Mouse (Mus musculus) forebrain, embryonic 14.5 days (tissue): ENCODE data around the gene Magoh. TPM values are rescaled to one million over a fixed set of nuclear protein-coding genes. Genes with fewer than 3 reads are reported as not detected.

Experiments
- ATAC-seq: fragments of 200-750 bp; cut with Nextera tagmentation; 2 replicates; pipeline ENCODE4 v1.8.0; 2017; ENCODE audit warnings: mild to moderate bottlenecking, moderate library complexity
- DNase-seq: peaks from one replicate; pipeline ENCODE4 v3.0.0-alpha.2; 2015; ENCODE audit warnings: low spot score
- H3K27ac ChIP-seq: fragments of 300-500 bp; sonication (generic); 2 replicates; pipeline ENCODE4 v1.5.1; 2014; ENCODE audit warnings: low read depth, mild to moderate bottlenecking, control low read depth, low read length, moderate library complexity
- H3K27me3 ChIP-seq: fragments of 300-500 bp; sonication (generic); replicated peaks from 2 replicates; pipeline ENCODE4 v1.6.1; 2014; ENCODE audit warnings: low read length, control low read depth, mixed read lengths; ENCODE audit not compliant: control insufficient read depth, insufficient read depth
- H3K36me3 ChIP-seq: fragments of 300-500 bp; sonication (generic); 2 replicates; pipeline ENCODE4 v1.6.1; 2014; ENCODE audit warnings: low read length, control low read depth; ENCODE audit not compliant: control insufficient read depth, insufficient read depth
- H3K4me1 ChIP-seq: fragments of 300-500 bp; sonication (generic); 2 replicates; pipeline ENCODE4 v1.6.1; 2014; ENCODE audit warnings: antibody characterized with exemption, low read length, control low read depth; ENCODE audit not compliant: control insufficient read depth, insufficient read depth
- H3K4me2 ChIP-seq: fragments of 300-500 bp; sonication (generic); 2 replicates; pipeline ENCODE4 v1.6.1; 2014; ENCODE audit warnings: mild to moderate bottlenecking, control low read depth, low read length
- H3K4me3 ChIP-seq: fragments of 300-500 bp; sonication (generic); 2 replicates; pipeline ENCODE4 v1.5.1; 2014; ENCODE audit warnings: low read depth, low read length, control low read depth
- H3K9ac ChIP-seq: fragments of 300-500 bp; sonication (generic); 2 replicates; pipeline ENCODE4 v1.6.1; 2014; ENCODE audit warnings: mild to moderate bottlenecking, low read length, control low read depth, moderate library complexity
- H3K9me3 ChIP-seq: fragments of 300-500 bp; sonication (generic); replicated peaks from 2 replicates; pipeline ENCODE4 v1.6.1; 2016; ENCODE audit warnings: low read length, control low read depth, mixed read lengths; ENCODE audit not compliant: control insufficient read depth
- WGBS: fragments of 180-500 bp; shearing (Covaris S2); extraction: QIAGEN DNeasy Blood & Tissue Kit; methylation state at CpG from one replicate; pipeline ENCODE4 v1.1.7; 2014; 5-methylcytosine and 5-hydroxymethylcytosine counted together
- polyA plus RNA-seq: library from polyadenylated mRNA; unstranded; fragments of >200 nt; fragmentation: Nextera tagmentation; extraction: Ambion mirVana; gene quantifications from 2 replicates; pipeline ENCODE4 v1.2.1, GENCODE M21; 2014

Gene Magoh
- polyA plus RNA-seq, 1 experiment from 2014 or later = 175 TPM

DNA sequence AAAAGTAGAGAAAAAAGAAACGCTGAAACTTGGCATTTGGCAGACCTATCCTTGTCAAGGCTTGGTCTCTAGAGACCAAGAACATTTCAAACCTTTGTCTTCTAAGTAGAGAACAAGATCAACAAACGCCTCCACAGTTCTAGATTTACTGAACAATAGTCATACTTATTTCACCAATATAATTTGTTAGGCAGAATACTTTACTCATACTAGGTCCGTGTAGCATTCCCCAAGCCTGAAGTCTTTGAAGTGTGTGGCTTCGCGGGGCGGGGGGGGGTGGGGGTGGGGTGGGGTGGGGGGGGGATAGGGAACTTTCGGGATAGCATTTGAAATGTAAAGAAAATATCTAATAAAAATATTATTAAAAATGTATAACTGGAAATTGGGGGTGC lies 44.2 kb downstream of the Magoh start:
- DNase-seq = no peak
- no peak for ATAC-seq
- Histone ChIP-seq H3K27ac (no peak overlapping the region), H3K4me3 (peak overlapping the region; percentile 66), H3K4me2 (peak overlapping the region; percentile 81), H3K4me1 (peaks cover 6% of the 10 kb centered on the region; the same call in 1 of the 2 replicates), H3K9me3 (no peaks in the 10 kb centered on the region), H3K27me3 (no peaks in the 10 kb centered on the region), H3K9ac (peak overlapping the region; percentile 78; the same call in 1 of the 2 replicates), H3K36me3 (no peaks in the 10 kb centered on the region)
- WGBS = 52% methylated on average over 7 of the region's 7 CpGs

DNA sequence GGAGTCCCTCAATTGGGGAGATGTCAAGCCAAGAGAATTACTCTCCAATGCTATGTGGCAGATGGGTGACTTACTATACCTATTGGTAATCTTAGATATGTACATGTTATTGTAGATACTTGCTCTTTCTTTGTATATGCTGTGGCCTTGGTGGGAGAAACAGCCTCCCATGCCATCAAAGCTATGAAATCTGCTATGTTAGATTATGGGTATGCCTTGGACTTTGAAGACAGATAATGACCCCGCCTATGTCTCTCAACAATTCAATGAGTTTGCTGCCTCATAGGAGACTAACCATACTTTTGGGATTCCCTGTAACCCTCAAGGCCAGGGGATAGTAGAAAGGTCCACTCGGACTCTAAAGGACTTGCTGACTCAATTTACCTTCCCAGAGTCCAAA lies 48.7 kb downstream of the Magoh start:
- Histone ChIP-seq H3K36me3 (no peaks in the 10 kb centered on the region), H3K9ac (no peak overlapping the region), H3K9me3 (no peaks in the 10 kb centered on the region), H3K4me1 (no peaks in the 10 kb centered on the region), H3K27ac (no peak overlapping the region), H3K27me3 (no peaks in the 10 kb centered on the region), H3K4me2 (no peak overlapping the region), H3K4me3 (no peak overlapping the region)
- DNase-seq (no peak), ATAC-seq (no peak)
- WGBS = 63% methylated on average over 2 of the region's 2 CpGs

DNA sequence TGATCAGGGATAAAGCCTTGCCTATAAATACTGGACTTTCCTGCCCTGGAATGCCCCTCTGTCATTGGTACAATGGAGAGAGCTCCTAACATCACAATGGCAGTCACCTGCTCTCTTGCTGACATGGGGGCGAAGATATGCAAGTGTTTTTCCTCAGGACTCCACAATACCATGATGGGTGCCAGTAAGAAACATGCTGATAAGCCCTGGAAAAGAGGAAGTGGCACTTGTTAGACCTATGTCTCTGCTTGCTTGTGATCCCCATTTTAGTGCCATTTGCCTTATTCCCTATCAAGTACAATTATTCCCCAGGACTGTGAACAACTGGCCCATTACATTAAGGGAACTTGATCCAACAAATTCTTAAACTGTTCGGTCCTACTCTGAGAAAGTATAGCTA lies 49.2 kb downstream of the Magoh start:
- Histone ChIP-seq H3K9ac (no peak overlapping the region), H3K27ac (no peak overlapping the region), H3K4me1 (no peaks in the 10 kb centered on the region), H3K27me3 (no peaks in the 10 kb centered on the region), H3K36me3 (no peaks in the 10 kb centered on the region), H3K4me3 (no peak overlapping the region), H3K4me2 (no peak overlapping the region), H3K9me3 (no peaks in the 10 kb centered on the region)
- 77% methylated on average over 2 of the region's 2 CpGs for WGBS
- DNase-seq (no peak), ATAC-seq (no peak)

- H3K9me3 ChIP-seq = no peaks in the 10 kb centered on the region
- H3K4me3 ChIP-seq = no peak overlapping the region
- H3K27me3 ChIP-seq = no peaks in the 10 kb centered on the region
- ATAC-seq = no peak
- H3K36me3 ChIP-seq = no peaks in the 10 kb centered on the region
- no peak overlapping the region for H3K4me2 ChIP-seq
- H3K27ac ChIP-seq = no peak overlapping the region
- no peak overlapping the region for H3K9ac ChIP-seq
- WGBS = 82% methylated on average over 3 of the region's 3 CpGs
- no peak for DNase-seq
- no peaks in the 10 kb centered on the region for H3K4me1 ChIP-seq
Observed at GRCm38 (mm10) chr4:107931453-107931852, 51.9 kb downstream of the Magoh start.

DNA sequence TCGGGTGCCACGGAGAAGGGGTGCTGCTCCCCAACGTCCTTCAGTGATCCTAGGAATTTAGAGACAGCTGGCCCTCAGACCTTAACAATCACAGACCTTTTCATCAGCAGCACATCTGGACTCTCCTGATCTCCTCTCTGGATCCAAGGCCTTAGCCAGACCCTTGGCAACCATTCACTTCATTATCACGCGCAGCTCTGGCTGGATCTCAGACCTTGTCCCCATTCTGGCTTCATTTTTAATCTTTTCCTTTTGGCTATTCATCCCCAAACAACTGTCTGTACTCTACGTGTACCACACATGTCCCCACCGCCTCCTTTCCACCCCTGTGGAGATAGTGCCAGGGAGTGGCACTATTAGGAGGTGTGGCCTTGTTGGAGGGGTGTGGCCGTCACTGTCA lies 53.7 kb downstream of the Magoh start:
- Histone ChIP-seq H3K9ac (no peak overlapping the region), H3K4me1 (0 out of 2 replicates have a peak, but pooled peaks cover 2% of the 10 kb centered on the region), H3K4me3 (no peak overlapping the region), H3K4me2 (no peak overlapping the region), H3K9me3 (no peaks in the 10 kb centered on the region), H3K27ac (no peak overlapping the region), H3K36me3 (no peaks in the 10 kb centered on the region), H3K27me3 (no peaks in the 10 kb centered on the region)
- 84% methylated on average over 8 of the region's 8 CpGs for WGBS
- ATAC-seq (no peak), DNase-seq (no peak)

DNA sequence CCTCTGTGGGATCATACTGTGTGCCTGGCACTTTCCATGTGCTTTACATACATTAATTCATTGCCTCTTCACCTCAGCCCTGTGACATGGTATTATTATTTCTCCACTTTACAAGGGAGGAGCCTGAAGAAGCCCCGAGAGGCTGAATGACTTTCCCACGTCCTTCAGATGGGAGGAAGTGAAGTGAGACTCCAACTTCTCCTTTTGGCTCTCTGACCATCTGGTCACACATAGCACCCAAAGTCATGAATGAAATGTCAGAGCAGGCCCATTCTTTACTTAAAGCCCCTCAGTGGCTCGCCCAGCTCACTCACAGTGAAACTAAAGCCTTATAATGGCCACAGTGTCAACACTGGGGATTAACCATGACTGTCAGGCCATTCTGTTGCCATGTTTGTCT lies 55.7 kb downstream of the Magoh start:
- ATAC-seq = no peak
- no peak overlapping the region for H3K27ac ChIP-seq
- no peak overlapping the region for H3K4me3 ChIP-seq
- H3K9me3 ChIP-seq = no peaks in the 10 kb centered on the region
- DNase-seq = no peak
- WGBS = 69% methylated on average over 3 of the region's 3 CpGs
- H3K36me3 ChIP-seq = no peaks in the 10 kb centered on the region
- H3K27me3 ChIP-seq = no peaks in the 10 kb centered on the region
- no peak overlapping the region for H3K9ac ChIP-seq
- H3K4me1 ChIP-seq = 0 out of 2 replicates have a peak, but pooled peaks cover 2% of the 10 kb centered on the region
- H3K4me2 ChIP-seq = no peak overlapping the region

Other genes starting within 250 kb of the Magoh start
- gene Dmrtb1, start 195.5 kb upstream of the Magoh start, polyA plus RNA-seq = 24.3 and 30.6 TPM in 2 replicates
- gene Lrp8, start 77.5 kb upstream of the Magoh start, polyA plus RNA-seq = 33.5 and 48.5 TPM in 2 replicates
- 116 and 127 TPM in 2 replicates for gene 0610037L13Rik, start 10.1 kb downstream of the Magoh start, polyA plus RNA-seq
- 20.3 and 21.0 TPM in 2 replicates for gene Cpt2, start 43.9 kb downstream of the Magoh start, polyA plus RNA-seq
- not detected in 2 replicates for gene Slc1a7, start 88.6 kb downstream of the Magoh start, polyA plus RNA-seq
- 0.19 and 0.85 TPM in 2 replicates for gene Podn, start 216.7 kb downstream of the Magoh start, polyA plus RNA-seq